Mouse (Mus musculus): Measurements from ENCODE around the gene Magea4.

The Magea4 gene

DNA sequence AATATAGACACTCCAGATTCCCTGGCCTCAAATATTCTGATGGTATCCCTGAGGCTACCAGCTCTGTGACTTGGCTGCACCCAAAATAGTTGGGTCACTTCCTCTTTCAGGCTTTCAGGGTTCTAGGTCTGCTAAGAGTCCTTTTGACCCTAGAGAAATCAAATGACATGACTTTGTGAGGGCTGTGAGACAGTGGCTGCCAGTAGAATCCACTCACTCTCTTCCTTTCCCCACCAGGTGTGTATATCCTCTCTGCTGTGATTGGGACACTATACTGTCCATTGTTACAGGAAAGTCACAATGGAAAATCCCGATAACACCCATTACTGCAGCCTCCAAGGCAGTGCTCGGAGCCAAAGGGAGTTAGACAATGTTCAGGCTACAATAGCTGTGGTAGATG lies at the start of gene Magea4:
Magea4 (plus strand) TSS at position 301 of the 400 bp plus-strand sequence.
- DNase-seq (ENCODE audit: low spot score), result no peak

- no peak for DNase-seq (ENCODE audit: low spot score)
Measured at GRCm38 (mm10) chrX:72202944-72203554, 18.8 kb upstream of the Magea4 start.

GRCm38 (mm10) chrX:72270637-72271036 lies 48.8 kb downstream of the Magea4 start:
- DNase-seq (ENCODE audit: low spot score), result no peak
